Mouse (Mus musculus) testis, postnatal 14 days (tissue): Measurements from ENCODE around the gene Ly6g6f.

Source experiments
- DNase-seq: peaks from one replicate; pipeline ENCODE4 v3.0.0; 2021; ENCODE audit warnings: low spot score

The Ly6g6f gene

GRCm38 (mm10) chr17:35105740-35106389 is 20.5 kb upstream of the Ly6g6f start:
- no peak for DNase-seq

GRCm38 (mm10) chr17:35104754-35105153 is 19.3 kb upstream of the Ly6g6f start:
- DNase-seq, result no peak

GRCm38 (mm10) chr17:35104079-35104478 is 18.7 kb upstream of the Ly6g6f start:
- DNase-seq, result no peak

DNA sequence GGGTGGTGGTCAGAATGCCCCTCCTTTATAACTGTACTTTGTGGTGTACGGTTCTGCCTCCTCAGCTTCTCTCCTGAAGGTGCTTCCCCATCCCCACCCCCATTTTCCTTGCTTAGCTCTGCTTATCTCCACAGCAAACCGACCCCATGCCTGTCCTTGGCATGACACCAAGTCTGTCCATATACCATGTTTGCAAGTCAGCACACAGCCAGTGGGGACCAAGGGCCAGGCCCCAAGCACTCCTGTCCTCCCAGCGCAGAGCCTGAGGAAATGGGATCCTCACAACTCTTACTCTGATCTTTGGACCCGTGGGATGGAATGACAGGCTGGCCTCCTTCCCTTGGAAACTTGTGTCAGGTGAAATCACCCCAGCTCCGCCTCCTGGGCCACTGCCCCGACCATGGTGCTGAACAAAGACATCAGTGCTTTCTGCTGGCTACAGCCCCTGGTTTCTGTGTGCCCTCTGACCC is 17.8 kb upstream of the Ly6g6f start:
- no peak for DNase-seq

DNA sequence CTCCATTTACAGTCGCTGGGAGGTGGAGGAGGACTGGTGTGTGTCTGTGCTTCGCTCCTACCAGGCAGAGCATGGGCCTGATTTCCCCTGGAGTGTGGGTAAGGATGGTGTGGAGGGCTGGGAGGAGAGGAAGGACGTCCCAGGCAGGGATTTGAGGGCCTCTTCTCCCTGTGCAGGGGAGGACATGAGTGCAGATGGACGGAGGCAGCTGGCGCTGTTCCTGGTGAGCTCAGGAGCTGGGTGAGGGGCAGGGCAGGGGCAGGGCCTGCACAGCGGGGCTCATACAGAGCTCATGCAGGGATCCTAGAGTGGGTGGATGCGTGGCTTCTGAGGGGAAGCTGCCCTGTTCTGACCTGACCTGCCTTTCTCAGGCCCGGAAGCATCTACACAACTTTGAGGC is 16.9 kb upstream of the Ly6g6f start:
- no peak for DNase-seq

- DNase-seq, result no peak
Observed at GRCm38 (mm10) chr17:35101161-35101560, 15.8 kb upstream of the Ly6g6f start.

- DNase-seq, result no peak
Observed at GRCm38 (mm10) chr17:35100196-35100765, 14.9 kb upstream of the Ly6g6f start.

GRCm38 (mm10) chr17:35097164-35097655 is 11.8 kb upstream of the Ly6g6f start:
- DNase-seq, result no peak

DNA sequence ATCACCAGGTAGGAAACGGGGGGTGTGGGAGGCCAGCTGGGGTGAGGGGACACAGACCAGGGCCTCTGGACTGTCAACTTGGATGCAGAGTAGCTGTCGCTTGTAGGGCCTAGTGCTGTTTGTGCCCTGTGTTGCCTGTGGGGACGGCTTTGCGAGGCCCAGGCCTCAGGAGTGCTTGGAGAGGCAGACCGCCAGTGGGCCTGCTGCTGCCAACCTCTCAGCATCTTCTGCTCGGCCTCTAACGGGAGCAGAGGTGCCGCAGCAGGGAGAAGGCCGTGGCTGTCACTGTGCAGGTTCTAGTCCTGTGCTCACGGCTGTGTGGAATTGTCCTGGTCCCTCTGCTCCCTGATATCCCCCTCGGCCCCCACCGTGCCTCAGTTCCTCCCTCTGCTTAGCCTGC is 11.2 kb upstream of the Ly6g6f start:
- DNase-seq, result no peak

DNA sequence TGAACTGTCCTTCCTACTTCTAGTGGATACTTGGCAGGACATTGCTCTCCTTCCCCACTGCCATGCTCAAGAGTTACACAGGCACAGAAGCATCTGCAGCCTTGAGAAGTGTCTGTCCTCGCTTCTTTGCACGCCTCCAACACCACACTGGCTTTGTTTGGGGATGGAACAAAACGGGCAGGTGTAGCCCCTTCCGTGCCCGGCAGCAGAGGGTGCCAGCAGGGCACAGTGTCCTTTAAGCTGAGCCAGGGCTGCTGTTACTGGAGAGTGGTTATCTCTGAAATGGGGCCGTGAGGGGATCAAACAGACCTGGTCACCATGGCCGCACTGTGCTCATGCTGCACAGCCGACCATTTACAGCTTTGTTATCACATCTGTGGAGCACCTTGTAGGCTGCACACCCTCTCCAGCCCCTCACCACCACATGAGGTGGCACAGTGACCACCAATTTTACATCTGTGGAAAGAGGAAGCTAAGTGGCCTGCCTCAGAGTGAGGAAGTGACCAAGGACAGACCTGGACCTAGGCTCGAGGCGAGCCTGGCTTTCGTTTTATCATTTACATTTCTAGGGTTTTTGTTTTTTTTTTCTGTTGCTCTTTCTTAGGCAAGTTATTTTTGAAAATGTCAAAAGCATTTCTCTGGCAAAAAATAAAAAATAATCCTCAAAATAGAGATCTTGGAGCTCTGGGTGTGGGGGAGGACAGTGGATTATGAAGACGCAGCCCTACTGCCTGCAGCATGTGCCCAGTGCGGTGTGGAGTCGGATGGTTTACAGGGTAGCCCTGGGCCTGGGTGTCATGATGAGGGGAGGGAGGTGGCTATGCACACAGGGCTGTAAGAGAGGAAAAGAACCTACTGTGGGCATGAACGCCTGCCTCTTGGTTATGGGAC is 9.3 kb upstream of the Ly6g6f start:
- no peak for DNase-seq

DNA sequence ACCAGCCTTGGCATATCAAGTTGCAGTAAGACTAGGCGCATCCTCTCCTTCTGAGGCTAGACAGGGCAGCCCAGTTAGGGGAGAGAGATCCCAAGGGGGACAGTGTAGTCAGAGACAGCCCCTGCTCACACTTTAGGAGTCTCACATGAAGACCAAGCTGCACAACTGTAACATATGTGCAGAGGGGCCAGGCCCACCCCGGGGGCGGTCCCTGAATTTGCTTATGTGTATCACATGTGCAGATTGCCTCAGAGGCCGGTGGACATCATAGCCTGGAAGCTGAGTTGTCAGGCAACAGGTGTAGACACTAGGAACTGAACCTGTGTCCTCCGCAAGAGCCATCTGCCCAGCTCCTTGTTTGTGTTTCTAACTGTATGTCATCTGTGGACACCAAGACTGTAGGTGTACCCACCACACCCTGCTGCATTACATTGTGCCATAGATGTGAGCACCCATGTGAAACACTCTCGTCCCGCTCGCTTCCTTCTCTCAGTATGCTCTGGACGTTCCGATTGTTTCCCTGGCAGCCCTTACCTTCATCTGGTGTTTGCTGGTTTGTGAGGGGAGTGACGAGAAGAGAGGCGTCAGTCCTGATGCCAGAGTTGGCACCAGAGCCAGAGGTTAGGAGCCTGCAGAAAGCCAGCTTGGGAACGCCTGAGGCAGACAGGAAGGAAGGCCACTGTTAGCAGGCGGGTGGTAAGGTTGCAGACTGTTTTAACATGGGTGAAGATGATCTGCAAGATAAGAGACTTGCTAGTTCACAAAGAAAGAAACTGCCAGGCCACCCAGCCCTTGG is 7.2 kb upstream of the Ly6g6f start:
- no peak for DNase-seq

- DNase-seq, result no peak
Observed at GRCm38 (mm10) chr17:35090166-35090932, 4.9 kb upstream of the Ly6g6f start.

GRCm38 (mm10) chr17:35088825-35089644 is 3.6 kb upstream of the Ly6g6f start, which contains the start of gene Abhd16a:
Gene Abhd16a, plus strand, starts transcription at chr17:35089263.
- peak; percentile 92 for DNase-seq

GRCm38 (mm10) chr17:35088151-35088550 is 2.7 kb upstream of the Ly6g6f start:
- no peak for DNase-seq

DNA sequence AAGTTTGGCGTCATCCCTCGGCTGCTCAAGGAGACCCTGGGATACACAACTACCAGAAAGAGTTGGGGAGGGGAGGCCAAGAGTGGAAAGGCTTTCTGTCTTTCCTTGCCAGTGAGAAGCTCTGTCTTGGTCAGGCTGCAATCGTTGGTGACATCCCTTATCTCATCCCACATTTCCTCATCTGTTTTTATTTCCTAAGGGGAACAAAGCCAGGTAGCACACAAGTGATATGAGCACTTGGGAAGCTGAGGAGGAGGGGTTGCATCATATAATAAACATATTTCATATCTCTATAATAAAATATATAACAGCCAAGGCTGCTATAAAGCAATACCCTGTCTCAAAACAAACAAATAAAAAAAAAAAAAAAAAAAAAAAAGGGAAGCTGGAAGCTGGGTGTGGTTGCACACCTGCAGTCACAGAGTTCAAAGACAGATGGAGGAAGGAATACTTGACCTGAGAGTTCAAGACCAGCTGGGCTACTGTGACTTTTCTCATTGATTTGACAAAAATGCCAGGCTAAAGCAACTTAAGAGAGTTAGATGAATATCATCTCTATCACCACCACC is 1.4 kb downstream of the Ly6g6f start:
- DNase-seq, result no peak

DNA sequence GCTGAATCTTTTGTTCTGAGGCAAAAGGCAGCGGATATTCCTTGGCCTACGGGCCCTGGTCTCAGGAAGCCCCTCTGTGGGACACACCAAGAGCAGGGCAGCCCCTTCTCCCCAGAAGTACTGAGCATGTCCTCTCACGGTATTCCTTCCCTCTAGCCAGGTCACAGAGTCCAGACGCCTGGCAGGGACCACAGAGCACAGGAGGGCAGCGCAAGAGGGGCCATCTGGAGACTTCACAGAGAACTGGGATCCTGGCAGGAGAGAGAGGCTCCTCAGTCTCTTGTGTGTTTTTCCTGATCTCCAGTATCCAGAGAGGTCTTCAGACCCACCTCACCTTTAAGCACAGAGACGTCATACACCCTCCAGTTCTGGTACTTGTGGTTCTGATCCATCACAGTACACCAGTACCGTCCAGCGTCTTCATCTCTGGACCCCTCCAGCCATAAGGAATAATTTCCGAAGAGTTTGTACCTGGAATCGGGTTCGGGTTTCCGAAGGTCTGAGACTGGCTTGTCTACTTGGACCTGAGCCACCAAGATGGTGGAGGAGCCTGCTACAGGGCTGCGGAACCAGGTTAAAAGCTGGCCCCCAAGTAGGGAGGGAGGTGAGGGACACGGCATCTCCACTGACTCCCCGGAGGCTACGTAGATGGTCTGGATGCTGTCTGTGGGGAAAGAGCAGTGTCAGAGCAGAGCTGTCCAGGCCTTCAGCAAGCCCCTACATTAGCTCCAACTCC is 2.4 kb downstream of the Ly6g6f start:
- DNase-seq, result no peak

- no peak for DNase-seq
Observed at GRCm38 (mm10) chr17:35080710-35081109, 4.7 kb downstream of the Ly6g6f start.

DNA sequence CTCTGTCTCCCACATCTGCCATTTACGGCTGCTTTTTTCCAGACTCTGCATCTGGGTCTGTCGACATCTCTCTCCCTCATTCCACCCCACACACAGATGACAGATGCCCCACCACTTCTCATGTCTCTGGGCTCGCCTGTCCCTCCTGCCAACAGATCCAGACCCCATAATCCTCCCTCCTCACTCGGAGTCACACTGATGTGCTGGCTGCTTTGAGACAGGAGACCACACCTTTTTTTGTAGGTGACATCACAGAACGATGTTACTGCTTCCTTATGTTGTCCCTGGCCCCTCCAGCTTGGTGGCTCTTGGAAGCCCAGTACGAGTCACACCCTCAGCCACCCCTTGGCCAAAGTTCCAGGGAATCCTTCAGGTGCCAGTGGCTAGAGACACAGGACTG is 5.2 kb downstream of the Ly6g6f start:
- no peak for DNase-seq

DNA sequence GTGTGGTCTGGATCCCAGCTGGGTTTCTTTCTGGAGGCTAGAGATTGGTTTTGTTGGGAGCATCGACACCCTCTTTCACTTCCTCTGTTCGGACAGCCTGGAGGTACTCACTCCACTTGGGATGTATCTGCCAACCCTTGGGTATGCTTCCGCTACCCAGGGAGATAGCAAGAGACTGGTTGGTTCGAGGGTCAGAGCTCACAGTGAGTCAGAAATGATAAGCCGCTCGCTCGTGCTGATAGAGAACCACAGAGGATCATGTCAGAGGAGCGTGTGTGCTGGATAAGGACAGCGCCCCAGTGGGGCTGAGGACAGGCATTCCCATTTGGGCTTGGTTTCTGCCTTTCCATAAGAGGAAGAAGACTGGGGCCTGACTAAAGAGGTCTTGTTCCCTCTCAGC is 5.6 kb downstream of the Ly6g6f start:
- DNase-seq, result no peak
